Mouse (Mus musculus): Measurements from ENCODE around the gene Cyp2d10.
"Not testable (repeated sequence)": the region's sequence is repeated elsewhere in the genome, so short reads cannot be mapped to it uniquely, and the experiment has no call there.

Gene Cyp2d10

DNA sequence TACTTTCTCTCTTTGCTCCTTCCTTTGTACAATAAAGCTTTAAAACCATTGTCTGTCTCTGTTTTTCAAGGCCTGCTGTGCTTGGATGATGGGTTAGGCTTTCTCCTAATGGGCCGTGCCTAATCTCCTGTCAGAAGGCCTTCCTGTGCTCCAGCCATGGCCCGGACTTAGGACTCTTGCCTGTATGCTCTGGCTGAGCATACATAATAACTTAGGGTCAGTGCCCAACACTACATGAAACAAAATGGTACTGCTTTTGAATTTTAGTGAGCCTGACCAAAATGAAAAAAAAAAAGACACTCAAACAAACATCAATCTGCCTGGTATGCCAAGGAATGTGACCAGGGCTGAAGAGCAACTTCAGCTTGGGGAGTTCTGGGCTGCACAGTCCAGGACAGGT, 5.5 kb downstream of the Cyp2d10 start:
- in situ Hi-C loops (cut with MboI): no loop called here

DNA sequence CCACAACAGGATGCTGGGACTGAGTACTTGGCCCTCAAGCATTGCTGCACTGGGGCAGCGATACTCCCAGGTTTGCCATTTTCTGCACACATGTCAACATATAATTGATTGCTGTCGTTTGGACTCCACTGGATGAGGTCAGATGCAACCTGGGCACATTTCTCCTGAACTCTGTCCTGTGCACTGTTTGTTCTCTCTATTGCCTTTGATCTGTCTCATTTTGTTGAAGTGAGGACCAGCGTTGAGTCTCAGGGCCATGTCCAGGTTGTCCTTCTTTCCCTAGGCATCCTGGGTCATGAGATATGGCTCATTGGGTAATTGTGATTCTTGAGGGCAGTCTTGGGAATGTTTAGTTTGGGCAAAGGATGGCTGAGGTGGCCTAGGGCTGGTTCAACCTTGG, 11.0 kb downstream of the Cyp2d10 start:
- in situ Hi-C loops (cut with MboI): not testable (repeated sequence)

DNA sequence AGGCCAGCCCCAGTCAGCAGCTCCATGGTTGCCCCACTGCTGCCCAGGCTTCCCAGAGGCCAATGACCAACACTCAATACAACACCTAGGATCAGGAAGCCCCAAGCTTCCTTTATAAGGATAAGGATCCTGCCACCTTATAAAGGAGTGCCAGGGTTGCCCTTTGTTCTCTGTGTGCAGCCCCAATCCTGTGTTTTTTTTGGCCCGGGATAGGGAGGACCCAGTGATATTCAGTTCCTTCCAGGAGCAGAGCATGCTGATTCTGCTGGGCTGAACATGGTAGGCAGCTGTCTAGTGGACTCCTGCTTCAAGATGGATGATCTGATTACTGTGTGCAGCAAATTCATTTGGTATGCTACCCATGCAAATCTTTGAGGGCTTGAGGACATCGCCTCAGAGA, 13.1 kb downstream of the Cyp2d10 start, which contains the start of gene Cyp2d11:
Gene Cyp2d11 (minus strand): TSS at position 101 of the 400 bp plus-strand sequence.
- in situ Hi-C loops (cut with MboI): not testable (repeated sequence)

DNA sequence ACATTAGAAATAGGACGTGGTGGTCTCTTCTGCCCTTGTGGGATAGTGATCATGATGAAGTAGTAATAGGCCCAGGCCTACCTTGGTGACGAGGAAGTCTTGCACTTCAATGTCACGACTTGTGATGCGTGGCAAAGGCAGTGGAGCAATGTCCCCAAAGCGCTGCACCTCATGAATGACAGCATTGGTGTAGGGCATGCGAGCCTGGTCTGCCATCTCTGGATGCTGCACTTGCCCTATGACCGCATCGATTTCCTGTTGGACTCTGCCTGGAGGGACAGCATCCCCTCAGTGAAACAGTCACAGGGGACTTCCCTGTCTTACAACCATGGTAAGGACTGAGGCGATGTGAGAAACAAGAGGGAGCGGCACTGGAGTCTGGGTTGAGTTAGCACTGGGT, 17.1 kb downstream of the Cyp2d10 start:
- in situ Hi-C loops (cut with MboI): not testable (repeated sequence)

DNA sequence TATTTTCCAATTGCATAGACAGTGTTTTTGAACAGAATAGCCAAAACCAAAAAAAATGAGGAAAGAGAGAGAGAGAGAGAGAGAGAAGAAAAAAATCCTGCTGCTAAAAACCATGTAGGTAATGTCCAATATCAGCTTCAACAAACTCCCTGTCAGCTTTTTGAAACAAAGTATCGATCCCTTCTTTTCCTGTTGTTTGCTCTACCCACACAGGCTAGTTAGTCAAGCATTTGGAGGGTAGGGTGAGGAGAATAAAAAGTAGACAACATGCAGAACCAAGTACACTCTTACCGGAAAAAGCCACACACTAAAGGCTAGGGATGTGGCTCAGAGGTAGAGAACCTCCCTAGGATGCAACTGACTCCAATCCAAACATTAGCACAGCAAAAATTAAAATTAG, 21.3 kb downstream of the Cyp2d10 start:
- in situ Hi-C loops (cut with MboI): no loop called here

DNA sequence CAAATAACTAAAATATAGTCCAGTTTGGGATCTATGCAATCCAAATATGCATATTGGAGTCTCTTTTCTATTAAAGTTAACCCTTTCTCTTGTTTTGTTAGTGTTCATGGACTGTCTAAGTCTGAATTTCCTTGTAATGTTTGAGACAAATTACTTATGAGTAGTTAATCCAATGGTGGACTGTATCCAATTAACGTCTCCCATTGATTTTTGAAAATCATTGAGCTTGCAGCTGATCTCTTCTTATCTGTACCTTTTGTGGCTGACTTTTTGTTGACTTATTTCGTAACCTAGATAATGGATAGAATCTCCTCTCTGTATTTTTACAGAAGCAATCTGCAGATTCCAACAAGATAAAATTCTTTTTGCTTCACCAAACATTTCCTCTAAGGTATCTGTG, 24.6 kb downstream of the Cyp2d10 start:
- in situ Hi-C loops (cut with MboI): no loop called here

DNA sequence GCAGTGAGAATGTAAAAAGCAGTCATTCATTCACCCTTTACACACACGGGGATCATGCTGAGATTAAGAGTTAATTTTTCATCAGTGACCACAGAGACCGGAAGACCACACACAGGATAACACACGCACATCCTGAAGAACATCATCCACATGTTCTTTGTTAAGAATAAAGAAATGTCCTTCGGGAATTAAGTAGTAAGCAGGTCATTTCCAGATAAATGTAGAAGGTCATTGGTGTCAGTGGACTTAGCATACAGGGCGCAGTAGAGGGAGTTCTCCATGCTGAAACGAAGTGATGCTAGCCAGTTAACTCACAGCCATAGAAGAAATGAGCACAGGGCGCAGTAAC, 26.3 kb downstream of the Cyp2d10 start:
- in situ Hi-C loops (cut with MboI): no loop called here

DNA sequence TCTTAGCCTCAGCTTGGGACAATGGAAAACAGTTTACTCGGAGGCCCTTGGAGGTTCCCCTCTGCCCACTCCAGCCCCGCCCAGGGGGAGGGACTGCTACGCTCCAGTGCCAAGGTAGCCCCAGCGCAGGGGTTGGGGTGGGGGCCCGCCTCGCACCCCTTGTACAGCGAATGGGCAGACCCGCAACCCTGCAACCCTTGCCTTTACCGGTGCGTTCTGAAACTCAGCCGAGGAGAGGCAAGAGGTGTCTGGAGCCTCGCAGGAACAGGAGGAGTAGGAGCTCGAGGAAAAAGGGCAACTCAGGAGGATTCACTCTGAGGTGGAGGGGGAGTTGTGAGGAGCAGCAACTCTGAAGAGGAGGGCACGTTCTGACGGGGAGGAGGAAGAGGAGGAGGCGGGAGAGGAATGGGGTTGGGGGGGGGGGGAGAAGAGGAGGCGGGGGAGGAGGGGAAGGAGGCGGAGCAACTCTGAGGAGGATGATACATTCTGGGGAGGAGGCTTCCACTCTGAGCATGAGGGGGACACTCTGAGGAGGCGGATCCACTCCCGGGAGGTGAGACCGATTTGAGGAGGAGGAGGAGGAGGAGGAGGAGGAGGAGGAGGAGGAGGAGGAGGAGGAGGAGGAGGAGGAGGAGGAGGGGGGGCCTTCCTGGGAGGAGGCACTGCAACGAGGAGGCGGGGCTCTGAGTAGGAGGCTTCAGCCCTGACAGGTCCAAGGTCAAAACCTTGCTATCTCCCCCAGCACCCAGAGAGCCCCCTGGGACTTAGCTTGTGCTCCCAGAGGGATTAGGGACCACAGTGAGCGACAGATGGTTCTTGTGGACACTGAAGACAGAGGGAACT, 26.9 kb downstream of the Cyp2d10 start, which contains the start of gene Cyp2d22:
Gene Cyp2d22 (minus strand): TSS at position 390 of the 843 bp plus-strand sequence.
- in situ Hi-C loops (cut with MboI): no loop called here

DNA sequence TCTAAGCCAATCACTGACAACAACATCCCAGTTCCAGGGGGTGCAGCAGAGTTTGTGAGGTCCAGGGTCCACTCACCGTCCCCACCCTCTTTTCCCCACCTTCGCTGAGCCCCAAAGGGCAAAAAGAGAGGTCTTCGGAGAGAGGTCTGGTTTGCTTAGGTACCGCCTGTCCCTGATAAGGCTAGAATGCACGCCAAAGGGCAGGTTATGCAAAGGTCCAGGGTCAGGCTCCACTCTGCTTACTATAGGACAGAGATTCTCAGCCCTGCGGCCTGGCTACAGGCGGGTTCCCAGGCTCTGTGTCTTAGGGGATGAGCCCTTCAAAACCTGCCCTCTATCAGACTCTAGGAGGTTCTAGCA, 27.5 kb downstream of the Cyp2d10 start:
- in situ Hi-C loops (cut with MboI): no loop called here

DNA sequence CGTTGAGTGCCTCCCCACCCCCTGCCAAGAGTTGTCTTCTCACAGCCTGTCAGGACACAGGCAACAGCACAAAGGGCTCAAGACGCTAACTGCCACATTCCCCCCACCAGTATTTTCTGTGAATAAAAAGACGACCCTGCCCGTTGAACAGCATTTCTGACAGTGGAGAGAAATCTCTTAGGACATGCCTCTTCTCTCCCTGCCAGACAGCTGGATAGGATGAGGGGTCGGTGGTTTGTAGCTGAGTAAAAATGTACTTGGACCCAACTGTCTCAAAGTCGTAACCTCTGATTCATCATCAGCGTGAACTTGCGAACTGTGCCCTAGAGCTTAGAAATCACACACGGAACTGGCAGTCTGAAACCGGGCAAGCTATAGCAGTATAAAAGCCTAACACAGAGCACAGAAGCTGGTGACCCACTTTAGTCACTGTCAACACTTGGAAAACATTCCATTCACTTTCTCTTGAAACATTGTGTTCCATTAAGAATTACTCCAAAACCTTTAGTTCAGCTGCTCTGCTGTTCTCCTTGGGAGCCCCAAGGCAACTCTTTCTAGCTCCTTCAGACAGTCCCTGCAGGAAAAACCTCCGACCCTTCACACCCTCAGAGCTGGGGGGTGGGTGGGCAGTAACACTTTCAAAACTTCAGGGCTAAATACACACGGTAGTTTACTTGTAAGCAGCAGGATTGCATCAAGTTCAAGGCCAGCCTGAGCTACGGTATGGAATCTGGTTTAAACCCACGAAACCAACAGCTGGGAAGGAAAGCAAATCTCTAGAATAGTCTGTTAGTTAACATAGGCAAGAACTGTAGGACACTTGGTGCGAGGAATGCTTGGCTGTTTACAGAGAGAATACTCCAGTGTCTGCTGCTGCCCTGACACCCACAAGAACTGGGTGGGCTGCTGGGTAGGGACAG, 28.5 kb downstream of the Cyp2d10 start:
- in situ Hi-C loops (cut with MboI): no loop called here

DNA sequence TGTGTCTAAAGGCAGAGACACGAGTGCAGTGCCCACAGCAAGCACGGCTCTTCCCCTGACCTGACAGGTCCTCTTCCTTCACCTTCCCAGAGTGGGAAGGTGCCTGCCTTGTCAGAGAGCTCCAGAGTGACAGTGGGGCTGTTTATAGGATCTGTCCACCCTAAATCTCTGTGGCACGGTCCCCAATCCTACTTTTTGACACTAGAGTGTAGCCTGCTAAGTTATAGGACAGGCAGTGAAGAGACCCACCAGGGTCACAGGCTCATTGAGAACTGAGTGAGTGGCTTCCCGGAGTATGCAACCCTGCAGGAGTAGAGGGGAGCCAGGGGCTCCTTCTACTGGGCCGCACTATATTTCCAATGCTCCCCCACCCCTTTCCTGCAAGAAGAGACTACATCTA, 29.3 kb downstream of the Cyp2d10 start:
- in situ Hi-C loops (cut with MboI): no loop called here

DNA sequence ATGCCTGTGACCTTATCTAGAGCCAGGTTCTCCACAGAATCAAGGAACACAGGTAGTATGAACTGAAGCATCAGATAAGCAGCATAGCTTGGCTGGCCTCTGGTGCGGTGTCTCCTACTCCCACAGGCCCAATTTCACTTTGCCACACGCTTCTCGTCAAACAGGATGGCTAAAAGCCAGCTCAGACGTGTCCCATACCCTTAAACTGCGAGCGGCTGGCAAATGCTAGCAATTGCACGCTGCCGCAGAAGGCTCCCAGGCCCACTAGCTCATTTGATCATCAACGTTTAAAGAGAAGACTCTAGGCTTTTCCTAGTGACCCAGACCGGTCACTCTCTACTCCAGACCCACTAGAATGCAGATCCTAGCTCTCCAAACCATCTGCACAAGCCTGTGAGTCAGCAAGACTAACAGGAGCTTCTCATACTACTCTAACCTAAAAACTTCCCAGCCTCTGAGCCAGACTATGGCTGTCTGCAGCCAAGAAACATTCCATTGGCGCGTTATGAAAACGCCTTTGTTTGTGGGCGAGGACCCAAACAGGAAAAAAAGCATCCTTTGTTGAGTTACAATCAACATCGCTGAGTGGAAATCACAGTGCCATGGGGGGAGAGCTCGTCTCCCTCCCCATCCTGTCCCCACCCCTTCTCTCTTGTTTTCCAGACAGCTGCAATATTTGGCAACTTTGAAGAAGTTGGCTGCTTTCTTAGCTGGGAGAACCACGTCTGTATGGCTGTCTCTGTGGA, 30.4 kb downstream of the Cyp2d10 start:
- in situ Hi-C loops (cut with MboI): no loop called here

DNA sequence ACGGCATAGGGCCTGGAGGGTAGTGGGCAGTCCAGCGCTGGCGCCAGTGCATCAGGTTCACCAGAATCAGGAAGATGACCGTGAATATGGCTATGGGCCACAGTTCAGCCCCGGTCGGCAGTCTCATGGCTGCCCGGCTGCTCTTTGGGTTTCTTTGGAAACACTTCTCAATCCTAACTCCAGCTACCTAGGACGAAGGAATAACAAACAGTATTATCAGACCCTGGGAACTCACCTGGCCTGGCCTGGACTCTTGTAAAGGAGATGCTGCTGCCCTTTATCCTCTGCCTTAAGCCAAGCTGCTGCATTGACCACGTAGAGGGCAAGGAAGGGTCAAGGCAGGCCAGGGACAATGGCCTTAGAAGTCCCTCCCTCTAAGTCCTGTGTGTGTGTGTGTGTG, 31.1 kb downstream of the Cyp2d10 start:
- in situ Hi-C loops (cut with MboI): no loop called here

DNA sequence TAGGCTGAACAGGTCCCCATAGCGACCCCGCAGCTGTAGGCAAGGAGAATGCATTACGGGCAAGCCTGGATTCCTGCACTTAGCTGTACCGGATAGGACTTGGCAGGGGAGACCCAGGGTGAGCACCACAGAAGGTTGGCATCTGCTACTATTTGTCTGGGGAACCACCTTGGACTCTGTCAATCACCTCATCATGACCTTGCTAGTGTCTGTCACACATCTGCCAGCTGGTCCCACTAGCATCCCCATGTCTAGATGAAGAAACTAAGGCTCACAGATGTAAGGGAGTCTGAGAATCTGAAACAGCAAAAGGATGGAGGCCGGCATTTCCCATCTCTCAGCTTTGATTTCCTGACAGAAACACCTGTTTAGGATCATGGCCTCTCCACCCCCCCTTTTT, 32.6 kb downstream of the Cyp2d10 start:
- in situ Hi-C loops (cut with MboI): no loop called here

DNA sequence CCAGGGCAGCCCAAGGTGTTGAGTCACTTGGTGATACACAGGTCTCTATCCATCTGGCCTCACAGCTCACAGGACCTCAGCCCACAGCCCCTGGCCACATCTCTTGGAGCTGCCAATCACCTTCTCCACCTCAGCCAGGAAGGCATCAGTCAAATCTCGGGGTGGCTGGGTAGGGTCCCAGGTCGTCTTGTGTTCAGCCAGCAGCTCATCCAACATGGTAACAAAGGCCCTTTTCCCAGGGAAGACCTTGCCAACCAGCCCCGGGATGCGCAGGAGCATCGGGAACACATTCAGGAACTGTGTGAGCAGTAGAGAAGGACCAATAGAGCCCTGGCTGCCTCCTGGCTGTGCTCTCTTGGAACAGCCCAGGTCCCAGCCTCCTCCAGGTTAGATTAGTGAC, 34.0 kb downstream of the Cyp2d10 start:
- in situ Hi-C loops (cut with MboI): no loop called here

DNA sequence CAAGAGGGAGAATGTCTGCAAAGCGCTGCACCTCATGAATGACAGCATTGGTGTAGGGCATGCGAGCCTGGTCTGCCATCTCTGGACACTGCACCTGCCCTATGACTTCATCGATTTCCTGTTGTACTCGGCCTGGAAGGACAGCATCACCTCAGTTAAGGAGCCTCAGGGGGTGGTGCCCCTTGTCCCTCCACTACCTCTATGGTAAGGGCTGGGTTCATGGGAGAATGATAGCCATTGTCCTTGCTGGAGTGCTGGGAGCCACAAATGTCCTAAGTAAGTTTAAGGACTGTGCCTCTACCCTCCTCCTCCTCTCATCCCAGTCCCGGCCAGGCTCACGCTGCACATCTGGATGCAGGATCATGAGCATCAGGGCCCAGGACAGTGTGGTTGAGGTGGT, 34.5 kb downstream of the Cyp2d10 start:
- in situ Hi-C loops (cut with MboI): no loop called here

DNA sequence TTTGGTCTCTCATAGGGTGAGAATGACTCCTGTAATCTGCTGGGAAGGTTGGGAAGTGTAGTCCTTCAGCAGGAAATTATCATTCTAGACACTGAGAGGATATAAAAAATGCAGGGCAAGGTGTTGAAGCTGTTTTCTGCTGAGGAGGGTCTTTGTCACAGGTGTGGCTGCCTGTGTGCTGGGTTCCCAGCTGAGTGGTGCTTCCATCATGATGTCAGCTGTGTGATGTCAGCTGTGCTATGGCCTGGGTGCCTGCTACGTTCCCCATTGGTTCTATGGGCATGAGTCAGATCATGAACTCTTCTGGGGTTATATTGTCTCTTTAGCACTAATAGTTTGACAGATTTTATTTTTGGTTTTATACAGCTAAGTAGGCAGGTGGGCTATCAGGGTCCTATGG, 38.1 kb downstream of the Cyp2d10 start:
- in situ Hi-C loops (cut with MboI): no loop called here

DNA sequence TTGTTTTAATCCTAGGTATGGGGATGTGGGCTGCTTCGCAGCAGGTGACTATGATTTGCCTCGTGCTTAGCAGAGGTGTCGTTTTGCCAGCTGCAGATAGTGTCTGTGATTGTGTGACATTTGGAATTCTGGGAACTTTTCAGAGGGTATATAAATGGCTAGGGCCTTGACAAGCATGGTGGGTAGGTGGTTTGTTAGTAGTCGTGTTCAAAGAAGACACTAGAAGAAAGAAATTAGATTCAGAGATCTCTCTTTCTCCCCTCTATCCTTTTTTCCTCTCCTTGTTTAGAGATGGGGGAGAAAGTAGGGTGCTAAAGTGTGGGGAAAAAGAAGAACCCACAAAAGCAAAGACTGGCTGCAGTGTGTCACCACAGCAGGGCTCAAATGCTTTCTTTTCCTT, 38.8 kb downstream of the Cyp2d10 start:
- in situ Hi-C loops (cut with MboI): no loop called here

DNA sequence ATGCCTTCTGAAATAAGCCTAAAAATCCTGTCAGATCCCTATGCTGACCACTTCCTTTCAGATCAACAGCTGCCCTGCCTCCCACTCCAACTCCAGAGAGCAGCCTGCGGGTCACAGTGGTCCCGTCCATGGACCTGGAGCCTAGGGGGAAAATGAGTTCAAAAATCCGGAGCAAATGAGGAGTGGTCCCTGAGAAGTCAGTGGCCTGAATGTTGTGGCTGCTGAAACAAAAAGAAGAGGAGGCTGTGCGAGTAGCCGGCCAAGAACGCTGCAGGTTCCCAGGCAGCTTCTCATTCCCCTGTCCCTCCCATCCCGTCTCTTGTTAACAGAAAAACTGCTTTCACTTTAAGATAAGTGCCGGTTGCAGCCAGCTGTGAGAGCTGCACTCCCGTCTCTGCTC, 42.4 kb downstream of the Cyp2d10 start:
- in situ Hi-C loops (cut with MboI): not testable (repeated sequence)

DNA sequence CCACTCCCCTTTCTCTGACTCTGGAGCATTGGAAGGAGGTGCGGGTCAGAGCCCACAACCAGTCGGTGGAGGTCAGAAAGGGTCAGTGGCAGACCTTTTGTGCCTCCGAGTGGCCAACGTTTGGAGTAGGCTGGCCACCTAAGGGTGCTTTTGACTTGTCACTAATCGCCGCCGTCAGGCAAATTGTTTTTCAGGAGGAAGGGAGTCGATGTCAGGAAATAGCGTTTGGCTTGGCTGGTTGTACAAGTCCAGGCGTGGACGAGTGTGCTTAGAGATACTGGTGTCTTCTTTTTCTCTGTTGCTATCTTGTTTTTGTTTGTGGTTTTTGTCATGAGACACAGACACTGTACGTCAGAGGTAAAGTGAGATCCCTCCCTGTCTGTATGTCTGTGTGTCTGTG, 43.2 kb downstream of the Cyp2d10 start:
- in situ Hi-C loops (cut with MboI): not testable (repeated sequence)

DNA sequence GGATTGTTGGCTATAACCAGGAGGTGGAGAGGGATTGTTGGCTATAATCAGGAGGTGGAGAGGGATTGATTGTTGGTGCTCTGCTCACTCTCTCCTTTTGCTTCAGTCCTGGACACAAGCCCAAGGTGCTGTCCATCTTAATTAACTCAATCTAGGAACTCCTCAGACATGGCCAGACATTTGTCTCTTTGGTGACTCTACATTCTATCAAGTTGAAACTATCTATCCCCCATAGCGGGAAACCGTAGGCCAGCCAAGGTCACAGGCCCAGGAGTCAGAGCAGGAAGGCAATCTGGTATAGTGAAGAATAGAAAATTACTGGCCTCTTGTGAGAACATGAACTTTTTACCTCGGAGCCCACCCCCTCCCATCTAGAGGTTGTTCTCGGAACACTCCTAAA, 44.8 kb downstream of the Cyp2d10 start:
- in situ Hi-C loops (cut with MboI): no loop called here

DNA sequence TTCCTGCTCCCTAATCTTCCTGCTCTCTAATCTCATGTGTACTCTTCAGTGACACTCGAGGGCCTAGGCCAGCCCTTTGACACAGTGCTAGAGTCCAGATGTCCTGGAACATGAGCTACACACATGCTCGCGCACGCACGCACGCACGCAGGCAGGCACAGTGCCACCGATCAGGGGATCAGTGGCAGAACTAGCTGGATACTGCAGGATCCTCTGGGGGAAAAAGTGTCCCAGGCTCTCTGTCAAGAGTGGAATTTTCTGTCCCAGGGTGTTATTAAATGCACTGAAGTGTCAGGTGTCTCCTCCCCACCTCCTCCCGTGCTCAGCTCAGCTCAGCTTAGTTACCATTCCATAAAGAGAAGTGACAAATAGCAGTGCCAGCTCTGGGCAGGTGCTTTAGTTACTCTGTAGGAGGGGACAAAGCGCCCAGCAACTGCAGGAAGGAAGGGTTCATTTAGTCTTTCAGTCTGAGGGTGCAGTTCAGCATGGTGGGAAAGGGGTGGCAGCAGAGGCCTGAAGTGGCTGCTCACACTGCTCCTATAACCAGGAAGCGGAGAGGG, 45.5 kb downstream of the Cyp2d10 start:
- in situ Hi-C loops (cut with MboI): no loop called here
